Mouse (Mus musculus): ENCODE results near the gene Rgl1. TPM values are rescaled to one million over a fixed set of nuclear protein-coding genes. Genes with fewer than 3 reads are reported as not detected.

Gene Rgl1
- total RNA-seq, 1 experiment = 1.3 TPM

DNA sequence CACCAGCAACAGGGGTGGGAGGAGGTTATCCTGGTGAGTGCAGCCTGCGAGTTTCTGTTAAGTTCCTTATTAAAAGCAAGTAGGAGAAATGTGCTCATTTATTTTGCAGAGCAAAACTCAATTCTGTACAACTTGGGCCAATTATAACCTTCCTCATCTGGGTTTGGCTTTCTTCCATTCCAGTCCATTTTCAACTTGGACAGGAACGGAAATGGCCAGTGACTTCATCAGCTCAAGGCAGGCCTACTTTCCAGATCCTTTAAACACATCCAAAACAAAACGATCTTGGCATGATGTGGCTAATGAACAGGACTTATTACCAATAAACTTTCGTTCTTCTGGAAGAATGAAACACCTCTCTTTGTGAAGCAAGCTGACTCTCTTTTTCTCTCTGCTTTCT is 290.0 kb downstream of the Rgl1 start:
- in situ Hi-C loops (cut with MboI; ENCODE audit: low sequenced_read_pairs in 2 of 2, unreplicated experiment in 2 of 2) = no loop called here
- DNase-seq (ENCODE audit: low read depth, low spot score) = no peak
- TF ChIP-seq CHD2 (IDR thresholded peaks at IDR 0.05; ENCODE audit: low read depth, low read length) = no peak
- Histone ChIP-seq H3K36me3 (ENCODE audit: control insufficient read depth, insufficient read depth, low read length, poor library complexity, severe bottlenecking) (no peaks in the 10 kb centered on the region), H3K4me3 (ENCODE audit: insufficient read depth in 1 of 2, low read depth in 1 of 2, low read length in 2 of 2, poor library complexity in 1 of 2, severe bottlenecking in 1 of 2) (no peak overlapping the region), H3K9ac (ENCODE audit: insufficient read depth, low read depth, low read length, poor library complexity, severe bottlenecking) (no peak overlapping the region), H3K4me1 (ENCODE audit: control insufficient read depth in 2 of 2, insufficient read depth in 2 of 2, low read length in 2 of 2, poor library complexity in 1 of 2) (no peaks in the 10 kb centered on the region), H3K9me3 (ENCODE audit: control insufficient read depth, insufficient read depth, low read depth, low read length) (no peaks in the 10 kb centered on the region), H3K27ac (ENCODE audit: insufficient read depth, low read depth, low read length, poor library complexity, severe bottlenecking) (no peak overlapping the region)

DNA sequence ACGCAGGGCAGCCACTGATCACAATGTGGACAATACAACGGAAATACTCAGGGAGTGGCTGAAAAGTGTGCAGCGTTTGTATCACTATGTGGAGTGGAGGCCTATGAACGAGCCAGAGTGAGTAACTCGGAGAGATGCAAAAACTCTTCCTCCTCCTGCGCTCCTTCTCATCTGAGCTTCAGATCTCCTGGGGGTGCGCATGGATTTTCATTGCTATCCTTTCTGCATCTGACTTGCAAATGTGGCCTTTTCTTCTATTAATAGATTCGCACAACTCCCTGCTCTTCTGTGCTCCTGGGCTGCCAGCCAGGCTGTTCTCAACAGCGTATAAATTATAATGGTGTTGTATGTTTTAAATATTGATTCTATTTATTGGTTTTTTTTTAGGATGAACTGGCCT is 297.7 kb downstream of the Rgl1 start:
- Histone ChIP-seq H3K9me3 (ENCODE audit: control insufficient read depth, insufficient read depth, low read depth, low read length) (no peaks in the 10 kb centered on the region), H3K4me1 (ENCODE audit: control insufficient read depth in 2 of 2, insufficient read depth in 2 of 2, low read length in 2 of 2, poor library complexity in 1 of 2) (no peaks in the 10 kb centered on the region), H3K36me3 (ENCODE audit: control insufficient read depth, insufficient read depth, low read length, poor library complexity, severe bottlenecking) (no peaks in the 10 kb centered on the region), H3K4me3 (ENCODE audit: insufficient read depth in 1 of 2, low read depth in 1 of 2, low read length in 2 of 2, poor library complexity in 1 of 2, severe bottlenecking in 1 of 2) (no peak overlapping the region), H3K9ac (ENCODE audit: insufficient read depth, low read depth, low read length, poor library complexity, severe bottlenecking) (no peak overlapping the region), H3K27ac (ENCODE audit: insufficient read depth, low read depth, low read length, poor library complexity, severe bottlenecking) (no peak overlapping the region)
- DNase-seq (ENCODE audit: low read depth, low spot score) = no peak
- in situ Hi-C loops (cut with MboI; ENCODE audit: low sequenced_read_pairs in 2 of 2, unreplicated experiment in 2 of 2) = no loop called here
- no peak for TF ChIP-seq CHD2 (IDR thresholded peaks at IDR 0.05; ENCODE audit: low read depth, low read length)
- no peak for TF ChIP-seq ZNF384 (IDR thresholded peaks at IDR 0.05; ENCODE audit: low read depth, low read length)
- no peak for TF ChIP-seq MAFK (IDR thresholded peaks at IDR 0.05; ENCODE audit: insufficient read depth, low read depth, low read length)
- TF ChIP-seq HCFC1 (IDR thresholded peaks at IDR 0.05; ENCODE audit: borderline replicate concordance, insufficient read depth, low read length) = no peak
- no peak for TF ChIP-seq ZC3H11A (IDR thresholded peaks at IDR 0.05; ENCODE audit: borderline replicate concordance, low read depth, low read length)

Other genes with a start within 250 kb of the Rgl1 start
- not detected in 2 replicates for gene Apobec4, start 15.8 kb downstream of the Rgl1 start, total RNA-seq (2012; rRNA removed)
- 61.0 and 95.0 TPM in 2 replicates for gene Arpc5, start 191 bp upstream of the Rgl1 start, total RNA-seq (2012; rRNA removed)
- 2.7 and 5.4 TPM in 2 replicates for gene Ncf2, start 33.8 kb upstream of the Rgl1 start, total RNA-seq (2012; rRNA removed)
- 86.7 and 88.4 TPM in 2 replicates for gene Smg7, start 136.3 kb upstream of the Rgl1 start, total RNA-seq (2012; rRNA removed)
- gene Nmnat2, start 188.6 kb upstream of the Rgl1 start, total RNA-seq (2012; rRNA removed) = 15.0 and 24.8 TPM in 2 replicates

All from ES-E14 (cell line).